8 mouse cellular contexts compared by ENCODE assay signal in the genomic region with DNA sequence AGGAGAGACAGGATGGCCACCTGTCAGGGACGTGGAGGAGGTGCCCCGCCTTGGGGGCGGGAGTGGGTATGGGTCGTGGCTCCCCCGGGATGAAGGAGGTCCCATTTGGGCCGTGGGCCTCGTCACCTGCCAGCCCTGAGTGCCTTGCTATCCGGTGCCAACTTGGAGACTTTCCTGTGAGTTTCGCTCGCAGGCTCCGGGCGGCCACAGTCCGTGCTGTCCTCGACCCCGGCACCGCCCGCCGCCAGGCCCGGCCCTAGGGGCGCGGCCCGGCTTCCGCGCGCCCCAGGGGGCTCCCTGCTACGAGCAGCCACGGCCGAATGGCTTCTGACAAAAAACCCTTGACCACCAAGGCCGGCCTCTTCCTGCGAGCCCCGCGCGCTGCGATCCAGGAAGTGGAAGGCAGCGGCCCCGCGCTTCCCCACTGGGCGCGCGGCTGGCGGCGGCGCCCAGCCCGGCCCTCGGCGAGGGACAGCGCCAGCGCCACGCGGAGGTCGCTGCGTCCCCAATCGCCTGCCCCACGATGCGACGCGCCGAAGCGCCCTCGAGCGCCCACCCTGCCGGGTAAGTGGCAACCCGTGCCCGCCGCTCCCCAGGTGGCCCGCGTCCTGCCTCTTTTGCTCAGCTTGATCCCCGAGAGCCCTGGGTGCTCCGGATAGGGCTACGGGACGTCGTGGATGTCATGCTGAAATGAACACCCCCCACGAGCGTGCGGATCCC. TPM values are rescaled to one million over a fixed set of nuclear protein-coding genes. Genes with fewer than 3 reads are reported as not detected.
DNase-seq lines count a peak whose midpoint lies in the region; ATAC-seq and TF ChIP-seq lines count a peak whose summit lies in the region.

A gene (plus strand): TSS at position 286 of the 720 bp plus-strand sequence.

- no peaks in the 10 kb centered on the region for H3K36me3 ChIP-seq in MEL (ENCODE audit: control insufficient read depth in 1 of 2, insufficient read depth in 2 of 2, low read length in 2 of 2)
- no peaks in the 10 kb centered on the region for H3K36me3 ChIP-seq in hindbrain, embryonic 15.5 days
- no peaks in the 10 kb centered on the region for H3K36me3 ChIP-seq in liver, adult 2 months (ENCODE audit: control insufficient read depth, insufficient read depth, low read length)
- H3K36me3 ChIP-seq in midbrain, embryonic 16.5 days (ENCODE audit: control insufficient read depth, insufficient read depth, low read length) = no peaks in the 10 kb centered on the region
- H3K36me3 ChIP-seq in stomach, postnatal 0 days (ENCODE audit: control insufficient read depth, insufficient read depth, low read length) = no peaks in the 10 kb centered on the region

- H3K4me3 ChIP-seq in MEL (ENCODE audit: control insufficient read depth in 1 of 2, insufficient read depth in 1 of 2, low read depth in 2 of 2, low read length in 2 of 2) = peak within 1 kb of the TSS in 1 of 2 experiments; percentile 25; a peak in 2 of 4 replicates
- H3K4me3 ChIP-seq in bone marrow, adult 2 months (replicated peaks; ENCODE audit: control insufficient read depth, low read depth, low read length) = peak within 1 kb of the TSS; percentile 97
- peak within 1 kb of the TSS; percentile 56 for H3K4me3 ChIP-seq in hindbrain, embryonic 15.5 days
- peak within 1 kb of the TSS; percentile 74 for H3K4me3 ChIP-seq in liver, adult 2 months (ENCODE audit: insufficient read depth, low read depth, low read length)
- peak within 1 kb of the TSS; percentile 59 for H3K4me3 ChIP-seq in midbrain, embryonic 16.5 days (ENCODE audit: low read depth, low read length)
- peak within 1 kb of the TSS; percentile 64 for H3K4me3 ChIP-seq in stomach, postnatal 0 days (ENCODE audit: low read depth, low read length)

- no peak for TF ChIP-seq EP300 in MEL (IDR thresholded peaks at IDR 0.05; ENCODE audit: low read depth in 1 of 2, low read length in 2 of 2)
- TF ChIP-seq EP300 in stomach, postnatal 0 days (optimal IDR thresholded peaks at IDR 0.05) = no peak

- no peaks in the 10 kb centered on the region for H3K4me1 ChIP-seq in MEL (ENCODE audit: control insufficient read depth in 1 of 2, insufficient read depth in 2 of 2, low read length in 2 of 2)
- peaks cover 4% of the 10 kb centered on the region for H3K4me1 ChIP-seq in bone marrow, adult 2 months (ENCODE audit: control insufficient read depth, insufficient read depth, low read length)
- peaks cover 34% of the 10 kb centered on the region for H3K4me1 ChIP-seq in hindbrain, embryonic 15.5 days (replicated peaks)
- H3K4me1 ChIP-seq in liver, adult 2 months (ENCODE audit: control insufficient read depth, insufficient read depth, low read length) = peaks cover 18% of the 10 kb centered on the region
- peaks cover 12% of the 10 kb centered on the region for H3K4me1 ChIP-seq in midbrain, embryonic 16.5 days (ENCODE audit: control insufficient read depth, insufficient read depth, low read length)
- H3K4me1 ChIP-seq in stomach, postnatal 0 days (replicated peaks; ENCODE audit: control insufficient read depth, insufficient read depth) = peaks cover 14% of the 10 kb centered on the region

- under 1% methylated on average over 75 of the region's 75 CpGs for WGBS in bone marrow, adult 2 months
- under 1% methylated on average over 72 of the region's 75 CpGs for WGBS in hindbrain, embryonic 15.5 days
- under 1% methylated on average over 75 of the region's 75 CpGs for WGBS in liver, adult 2 months
- WGBS in midbrain, embryonic 16.5 days = 1% methylated on average over 55 of the region's 75 CpGs
- under 1% methylated on average over 73 of the region's 75 CpGs for WGBS in stomach, postnatal 0 days

- no peaks in the 10 kb centered on the region for H3K9me3 ChIP-seq in MEL (replicated peaks; ENCODE audit: insufficient read depth, low read length)
- H3K9me3 ChIP-seq in hindbrain, embryonic 15.5 days = no peaks in the 10 kb centered on the region
- H3K9me3 ChIP-seq in midbrain, embryonic 16.5 days (replicated peaks; ENCODE audit: control insufficient read depth, low read length, poor library complexity, severe bottlenecking) = no peaks in the 10 kb centered on the region
- H3K9me3 ChIP-seq in stomach, postnatal 0 days (ENCODE audit: control insufficient read depth, low read length) = no peaks in the 10 kb centered on the region

- no peak for TF ChIP-seq CTCF in MEL (IDR thresholded peaks at IDR 0.05 in 2 of 3, conservative IDR thresholded peaks at IDR 0.05 in 1 of 3; ENCODE audit: control insufficient read depth in 1 of 3, insufficient read depth in 1 of 3, low read depth in 2 of 3, low read length in 3 of 3, poor library complexity in 1 of 3, severe bottlenecking in 1 of 3)
- TF ChIP-seq CTCF in bone marrow, adult 2 months (IDR thresholded peaks at IDR 0.05; ENCODE audit: control insufficient read depth, insufficient read depth, low read length) = no peak
- TF ChIP-seq CTCF in liver, adult 2 months (IDR thresholded peaks at IDR 0.05; ENCODE audit: low read depth, low read length) = no peak
- no peak for TF ChIP-seq CTCF in stomach, postnatal 0 days (IDR thresholded peaks at IDR 0.05; ENCODE audit: low read depth)

- ATAC-seq in hindbrain, embryonic 15.5 days (ENCODE audit: low FRiP score, low read depth) = peak; percentile 43
- ATAC-seq in midbrain, embryonic 16.5 days = peak; percentile 61
- peak; percentile 53; the same call in 1 of the 2 replicates for ATAC-seq in stomach, postnatal 0 days (ENCODE audit: low FRiP score, low TSS enrichment)

- TF ChIP-seq POLR2A in MEL (IDR thresholded peaks at IDR 0.05; ENCODE audit: control insufficient read depth in 1 of 2, insufficient read depth in 1 of 2, low read depth in 1 of 2, low read length in 2 of 2, poor library complexity in 1 of 2) = no peak
- TF ChIP-seq POLR2A in bone marrow, adult 2 months (IDR thresholded peaks at IDR 0.05; ENCODE audit: borderline replicate concordance, control insufficient read depth, low read depth, low read length) = peak; percentile 65; the same call in 1 of the 2 replicates
- no peak for TF ChIP-seq POLR2A in liver, adult 2 months (IDR thresholded peaks at IDR 0.05; ENCODE audit: extremely low read depth, insufficient read depth, low read length)

- H3K79me2 ChIP-seq in MEL (ENCODE audit: control insufficient read depth, insufficient read depth, low read length, poor library complexity) = no peaks in the 10 kb centered on the region
- peaks cover 20% of the 10 kb centered on the region; the same call in 1 of the 2 replicates for H3K79me2 ChIP-seq in liver, adult 2 months (ENCODE audit: control insufficient read depth, insufficient read depth, low read length)

- DNase-seq in MEL (ENCODE audit: low read depth, low spot score) = no peak
- peak; percentile 64 for DNase-seq in gastrocnemius, postnatal 10 days
- DNase-seq in liver, adult 2 months (ENCODE audit: extremely low read depth, low read depth, low spot score) = peak; percentile 72
- peak; percentile 61 for DNase-seq in stomach, postnatal 0 days (ENCODE audit: low spot score)
- no peak for DNase-seq in cerebellum, adult 11-12 months

- H3K27ac ChIP-seq in MEL (ENCODE audit: control insufficient read depth, low read depth, low read length) = no peak within 1 kb of the TSS
- peak within 1 kb of the TSS; percentile 95 for H3K27ac ChIP-seq in bone marrow, adult 2 months (ENCODE audit: control insufficient read depth, insufficient read depth, low read depth, low read length, poor library complexity)
- peak within 1 kb of the TSS; percentile 67 for H3K27ac ChIP-seq in hindbrain, embryonic 15.5 days (replicated peaks)
- H3K27ac ChIP-seq in liver, adult 2 months (replicated peaks; ENCODE audit: insufficient read depth, low read depth, low read length) = peak within 1 kb of the TSS; percentile 87
- H3K27ac ChIP-seq in midbrain, embryonic 16.5 days (ENCODE audit: low read length) = peak within 1 kb of the TSS; percentile 41; the same call in 1 of the 2 replicates
- H3K27ac ChIP-seq in stomach, postnatal 0 days (replicated peaks) = peak within 1 kb of the TSS; percentile 89

- TF ChIP-seq RAD21 in MEL (IDR thresholded peaks at IDR 0.05; ENCODE audit: low read depth, low read length) = no peak

- H3K27me3 ChIP-seq in MEL (ENCODE audit: control insufficient read depth in 1 of 2, insufficient read depth in 2 of 2, low read length in 2 of 2) = peaks cover 0 to 10% of the 10 kb centered on the region in 2 experiments; a peak in 2 of 4 replicates
- 0 out of 2 replicates have a peak, but pooled peaks cover 3% of the 10 kb centered on the region for H3K27me3 ChIP-seq in hindbrain, embryonic 15.5 days
- no peaks in the 10 kb centered on the region for H3K27me3 ChIP-seq in liver, adult 2 months (ENCODE audit: control insufficient read depth, insufficient read depth, low read length)
- peaks cover 4% of the 10 kb centered on the region; the same call in 1 of the 2 replicates for H3K27me3 ChIP-seq in midbrain, embryonic 16.5 days (ENCODE audit: control insufficient read depth, insufficient read depth, low read depth, low read length)
- H3K27me3 ChIP-seq in stomach, postnatal 0 days (ENCODE audit: control insufficient read depth, insufficient read depth, low read length) = no peaks in the 10 kb centered on the region

- H3K9ac ChIP-seq in MEL (ENCODE audit: control insufficient read depth, low read depth, low read length, poor library complexity, severe bottlenecking) = peak within 1 kb of the TSS; percentile 43
- H3K9ac ChIP-seq in hindbrain, embryonic 15.5 days = peak within 1 kb of the TSS; percentile 55
- H3K9ac ChIP-seq in liver, adult 2 months (ENCODE audit: low read depth, low read length) = peak within 1 kb of the TSS; percentile 90
- peak within 1 kb of the TSS; percentile 70 for H3K9ac ChIP-seq in midbrain, embryonic 16.5 days (ENCODE audit: low read depth, low read length)
- peak within 1 kb of the TSS; percentile 76 for H3K9ac ChIP-seq in stomach, postnatal 0 days (ENCODE audit: low read length)

- peak within 1 kb of the TSS; percentile 100 for H3K4me2 ChIP-seq in hindbrain, embryonic 15.5 days
- peak within 1 kb of the TSS; percentile 97 for H3K4me2 ChIP-seq in midbrain, embryonic 16.5 days (ENCODE audit: low read length)
- peak within 1 kb of the TSS; percentile 92 for H3K4me2 ChIP-seq in stomach, postnatal 0 days (replicated peaks; ENCODE audit: low read depth)

TF ChIP-seq in MEL, 35 proteins besides CTCF, POLR2A, EP300 and RAD21 (continues in another document):
- TF ChIP-seq POLR2AphosphoS5 (IDR thresholded peaks at IDR 0.05; ENCODE audit: borderline replicate concordance, low read depth, low read length) = no peak

RNA-seq across cellular contexts. Expression of the gene that starts here (rescaled TPM):
- 14.8 and 17.5 TPM in 2 replicates for total RNA-seq in MEL (2012; rRNA removed)
- 10 to 100 TPM in 1 of 2 experiments, not detected in 1; 38.9 TPM for polyA plus RNA-seq in MEL (2012; ENCODE audit: insufficient read depth in 1 of 2, insufficient read length in 2 of 2, low read depth in 1 of 2, low replicate concordance in 2 of 2, missing spikeins in 1 of 2)
- 35.3 and 102 TPM in 2 replicates for polyA plus RNA-seq in bone marrow, adult 2 months (2011; ENCODE audit: insufficient read depth, insufficient read length, low replicate concordance, missing spikeins)
- total RNA-seq in gastrocnemius, postnatal 10 days (2021) = 10 to 100 TPM; 13.2 to 21.0 TPM
- 2.8 and 3.3 TPM in 2 replicates for polyA plus RNA-seq in hindbrain, embryonic 15.5 days (2015; fragmentation: Nextera tagmentation; extraction: Ambion mirVana)
- 4.9 and 9.2 TPM in 2 replicates for total RNA-seq in liver, adult 2 months (2014; rRNA removed)
- polyA plus RNA-seq in liver, adult 2 months (2012; rRNA removed) = 8.4 and 12.0 TPM in 2 replicates
- 1.6 and 2.8 TPM in 2 replicates for polyA plus RNA-seq in midbrain, embryonic 16.5 days (2015; fragmentation: Nextera tagmentation; extraction: Ambion mirVana)
- 2.9 and 3.0 TPM in 2 replicates for polyA plus RNA-seq in stomach, postnatal 0 days (2015; fragmentation: Nextera tagmentation; extraction: Ambion mirVana)

Comparison
In these comparisons a context has a peak if more than half of its experiments do, and no peak if none do; other contexts are left out.
1. DNase-seq: peak in gastrocnemius, postnatal 10 days (single experiment), liver, adult 2 months (single experiment) and stomach, postnatal 0 days (single experiment); none in MEL (single experiment) and cerebellum, adult 11-12 months (single experiment).
2. Peak in every context shown above with its lines, with median percentiles within 50 percentile points of each other: H3K9ac ChIP-seq, ATAC-seq and H3K4me2 ChIP-seq.